Mouse (Mus musculus) heart, postnatal 0 days (tissue): ENCODE measurements around the gene Gm49318.

Source experiments
- CTCF ChIP-seq: IDR thresholded peaks from 2 replicates; pipeline ENCODE4 v1.5.1; 2016; ENCODE audit warnings: antibody characterized with exemption, control low read depth, low read depth
- EP300 ChIP-seq: IDR thresholded peaks from 2 replicates; pipeline ENCODE4 v1.6.1; 2016; ENCODE audit warnings: antibody characterized with exemption, low read depth

DNA sequence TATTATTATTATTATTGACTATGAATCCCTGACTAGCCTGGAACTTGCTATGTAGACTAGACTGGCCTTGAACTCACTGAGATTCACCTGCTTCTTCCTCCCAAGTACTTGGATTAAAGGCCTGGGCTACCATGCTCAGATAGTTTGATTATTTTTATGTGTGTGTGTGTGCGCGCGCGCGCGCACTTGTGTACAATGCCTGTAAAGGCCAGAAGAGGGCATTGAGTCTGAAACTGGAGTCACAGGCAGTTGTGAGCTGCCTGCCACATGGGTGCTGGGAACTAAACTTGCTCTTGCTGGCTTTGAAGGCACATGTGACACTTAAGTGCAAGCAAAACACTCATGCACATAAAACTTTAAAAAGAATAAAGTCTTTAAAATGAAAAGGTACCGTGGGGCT, 18.2 kb upstream of the Gm49318 start:
- TF ChIP-seq CTCF (no peak), EP300 (no peak)
